Mouse (Mus musculus): ENCODE data around the gene C1qa. TPM values are rescaled to one million over a fixed set of nuclear protein-coding genes. Genes with fewer than 3 reads are reported as not detected.
A peak's percentile ranks its signal among the peaks of the same experiment; 100 is the strongest.

Gene C1qa
- total RNA-seq, 1 experiment = not detected

GRCm38 (mm10) chr4:136911804-136912203 lies 13.2 kb upstream of the C1qa start:
- Histone ChIP-seq H3K4me3 (ENCODE audit: insufficient read depth in 1 of 2, low read depth in 1 of 2, low read length in 2 of 2, poor library complexity in 1 of 2, severe bottlenecking in 1 of 2) (no peak overlapping the region), H3K9me3 (ENCODE audit: control insufficient read depth, insufficient read depth, low read depth, low read length) (no peaks in the 10 kb centered on the region), H3K9ac (ENCODE audit: insufficient read depth, low read depth, low read length, poor library complexity, severe bottlenecking) (no peak overlapping the region), H3K36me3 (ENCODE audit: control insufficient read depth, insufficient read depth, low read length, poor library complexity, severe bottlenecking) (no peaks in the 10 kb centered on the region), H3K27ac (ENCODE audit: insufficient read depth, low read depth, low read length, poor library complexity, severe bottlenecking) (no peak overlapping the region), H3K4me1 (ENCODE audit: control insufficient read depth in 2 of 2, insufficient read depth in 2 of 2, low read length in 2 of 2, poor library complexity in 1 of 2) (peaks cover 0 to 6% of the 10 kb centered on the region in 2 experiments; a peak in 1 of 4 replicates)
- in situ Hi-C loops (cut with MboI; ENCODE audit: low sequenced_read_pairs in 2 of 2, unreplicated experiment in 2 of 2) = no loop called here
- TF ChIP-seq ZNF384 (IDR thresholded peaks at IDR 0.05; ENCODE audit: low read depth, low read length) (no peak), ZC3H11A (IDR thresholded peaks at IDR 0.05; ENCODE audit: borderline replicate concordance, low read depth, low read length) (no peak), HCFC1 (IDR thresholded peaks at IDR 0.05; ENCODE audit: borderline replicate concordance, insufficient read depth, low read length) (no peak)
- no peak for DNase-seq (ENCODE audit: low read depth, low spot score)

GRCm38 (mm10) chr4:136911211-136911646 lies 12.6 kb upstream of the C1qa start:
- Histone ChIP-seq H3K9ac (ENCODE audit: insufficient read depth, low read depth, low read length, poor library complexity, severe bottlenecking) (no peak overlapping the region), H3K9me3 (ENCODE audit: control insufficient read depth, insufficient read depth, low read depth, low read length) (no peaks in the 10 kb centered on the region), H3K36me3 (ENCODE audit: control insufficient read depth, insufficient read depth, low read length, poor library complexity, severe bottlenecking) (no peaks in the 10 kb centered on the region), H3K4me1 (ENCODE audit: control insufficient read depth in 2 of 2, insufficient read depth in 2 of 2, low read length in 2 of 2, poor library complexity in 1 of 2) (peaks cover 0 to 6% of the 10 kb centered on the region in 2 experiments; a peak in 1 of 4 replicates), H3K4me3 (ENCODE audit: insufficient read depth in 1 of 2, low read depth in 1 of 2, low read length in 2 of 2, poor library complexity in 1 of 2, severe bottlenecking in 1 of 2) (no peak overlapping the region), H3K27ac (ENCODE audit: insufficient read depth, low read depth, low read length, poor library complexity, severe bottlenecking) (no peak overlapping the region)
- in situ Hi-C loops (cut with MboI; ENCODE audit: low sequenced_read_pairs in 2 of 2, unreplicated experiment in 2 of 2) = no loop called here
- TF ChIP-seq CHD2 (IDR thresholded peaks at IDR 0.05; ENCODE audit: low read depth, low read length) (no peak), HCFC1 (IDR thresholded peaks at IDR 0.05; ENCODE audit: borderline replicate concordance, insufficient read depth, low read length) (no peak), ZC3H11A (IDR thresholded peaks at IDR 0.05; ENCODE audit: borderline replicate concordance, low read depth, low read length) (no peak), ZNF384 (IDR thresholded peaks at IDR 0.05; ENCODE audit: low read depth, low read length) (no peak), MAFK (IDR thresholded peaks at IDR 0.05; ENCODE audit: insufficient read depth, low read depth, low read length) (no peak)
- DNase-seq (ENCODE audit: low read depth, low spot score) = no peak

GRCm38 (mm10) chr4:136907809-136908208 lies 9.2 kb upstream of the C1qa start:
- Histone ChIP-seq H3K9ac (ENCODE audit: insufficient read depth, low read depth, low read length, poor library complexity, severe bottlenecking) (no peak overlapping the region), H3K4me3 (ENCODE audit: insufficient read depth in 1 of 2, low read depth in 1 of 2, low read length in 2 of 2, poor library complexity in 1 of 2, severe bottlenecking in 1 of 2) (no peak overlapping the region), H3K4me1 (ENCODE audit: control insufficient read depth in 2 of 2, insufficient read depth in 2 of 2, low read length in 2 of 2, poor library complexity in 1 of 2) (peaks cover 0 to 16% of the 10 kb centered on the region in 2 experiments; a peak in 2 of 4 replicates), H3K36me3 (ENCODE audit: control insufficient read depth, insufficient read depth, low read length, poor library complexity, severe bottlenecking) (no peaks in the 10 kb centered on the region), H3K9me3 (ENCODE audit: control insufficient read depth, insufficient read depth, low read depth, low read length) (no peaks in the 10 kb centered on the region), H3K27ac (ENCODE audit: insufficient read depth, low read depth, low read length, poor library complexity, severe bottlenecking) (no peak overlapping the region)
- in situ Hi-C loops (cut with MboI; ENCODE audit: low sequenced_read_pairs in 2 of 2, unreplicated experiment in 2 of 2) = no loop called here
- no peak for TF ChIP-seq CHD2 (IDR thresholded peaks at IDR 0.05; ENCODE audit: low read depth, low read length)
- TF ChIP-seq ZNF384 (IDR thresholded peaks at IDR 0.05; ENCODE audit: low read depth, low read length) = no peak
- no peak for TF ChIP-seq ZC3H11A (IDR thresholded peaks at IDR 0.05; ENCODE audit: borderline replicate concordance, low read depth, low read length)
- no peak for TF ChIP-seq MAFK (IDR thresholded peaks at IDR 0.05; ENCODE audit: insufficient read depth, low read depth, low read length)
- DNase-seq (ENCODE audit: low read depth, low spot score) = no peak

- Histone ChIP-seq H3K36me3 (ENCODE audit: control insufficient read depth, insufficient read depth, low read length, poor library complexity, severe bottlenecking) (no peaks in the 10 kb centered on the region), H3K9ac (ENCODE audit: insufficient read depth, low read depth, low read length, poor library complexity, severe bottlenecking) (no peak overlapping the region), H3K4me1 (ENCODE audit: control insufficient read depth in 2 of 2, insufficient read depth in 2 of 2, low read length in 2 of 2, poor library complexity in 1 of 2) (peaks cover 0 to 16% of the 10 kb centered on the region in 2 experiments; a peak in 2 of 4 replicates), H3K4me3 (ENCODE audit: insufficient read depth in 1 of 2, low read depth in 1 of 2, low read length in 2 of 2, poor library complexity in 1 of 2, severe bottlenecking in 1 of 2) (no peak overlapping the region), H3K27ac (ENCODE audit: insufficient read depth, low read depth, low read length, poor library complexity, severe bottlenecking) (no peak overlapping the region), H3K9me3 (ENCODE audit: control insufficient read depth, insufficient read depth, low read depth, low read length) (no peaks in the 10 kb centered on the region)
- DNase-seq (ENCODE audit: low read depth, low spot score) = peak; percentile 65
- TF ChIP-seq ZNF384 (IDR thresholded peaks at IDR 0.05; ENCODE audit: low read depth, low read length) = no peak
- TF ChIP-seq ZC3H11A (IDR thresholded peaks at IDR 0.05; ENCODE audit: borderline replicate concordance, low read depth, low read length) = no peak
- TF ChIP-seq MAFK (IDR thresholded peaks at IDR 0.05; ENCODE audit: insufficient read depth, low read depth, low read length) = no peak
- TF ChIP-seq HCFC1 (IDR thresholded peaks at IDR 0.05; ENCODE audit: borderline replicate concordance, insufficient read depth, low read length) = no peak; the same call in 1 of the 2 replicates
- TF ChIP-seq CHD2 (IDR thresholded peaks at IDR 0.05; ENCODE audit: low read depth, low read length) = no peak
- in situ Hi-C loops (cut with MboI; ENCODE audit: low sequenced_read_pairs in 2 of 2, unreplicated experiment in 2 of 2) = no loop called here
These were observed 8.4 kb upstream of the C1qa start for GRCm38 (mm10) chr4:136907033-136907432.

All from ES-E14 (cell line).